Mouse (Mus musculus) liver, embryonic 12.5 days (tissue): Measurements from ENCODE around the gene Immp2l. TPM values are rescaled to one million over a fixed set of nuclear protein-coding genes. Genes with fewer than 3 reads are reported as not detected.
"Not testable (repeated sequence)": the region's sequence is repeated elsewhere in the genome, so short reads cannot be mapped to it uniquely, and the experiment has no call there.

Experiments used
- ATAC-seq: fragments of 200-750 bp; cut with Nextera tagmentation; 2 replicates; pipeline ENCODE4 v1.8.0; 2017; ENCODE audit warnings: moderate number of reproducible peaks, mild to moderate bottlenecking, moderate library complexity
- H3K27ac ChIP-seq: fragments of 300-500 bp; sonication (generic); 2 replicates; pipeline ENCODE4 v1.5.1; 2016; ENCODE audit warnings: mild to moderate bottlenecking
- H3K27me3 ChIP-seq: fragments of 300-500 bp; sonication (generic); replicated peaks from 2 replicates; pipeline ENCODE4 v1.6.1; 2016; ENCODE audit warnings: mild to moderate bottlenecking, moderate library complexity
- H3K36me3 ChIP-seq: fragments of 300-500 bp; sonication (generic); 2 replicates; pipeline ENCODE4 v1.6.1; 2016; ENCODE audit warnings: mild to moderate bottlenecking, moderate library complexity
- H3K4me1 ChIP-seq: fragments of 300-500 bp; sonication (generic); 2 replicates; pipeline ENCODE4 v1.6.1; 2016
- H3K4me2 ChIP-seq: fragments of 300-500 bp; sonication (generic); 2 replicates; pipeline ENCODE4 v1.6.1; 2016; ENCODE audit warnings: mild to moderate bottlenecking, moderate library complexity
- H3K4me3 ChIP-seq: fragments of 300-500 bp; sonication (generic); 2 replicates; pipeline ENCODE4 v1.5.1; 2016; ENCODE audit warnings: mild to moderate bottlenecking, moderate library complexity
- H3K9ac ChIP-seq: fragments of 300-500 bp; sonication (generic); 2 replicates; pipeline ENCODE4 v1.6.1; 2016; ENCODE audit warnings: mild to moderate bottlenecking, moderate library complexity
- H3K9me3 ChIP-seq: fragments of 300-500 bp; sonication (generic); replicated peaks from 2 replicates; pipeline ENCODE4 v1.6.1; 2016; ENCODE audit warnings: mild to moderate bottlenecking, moderate library complexity
- WGBS: fragments of 180-500 bp; shearing (Covaris S2); methylation state at CpG from one replicate; pipeline ENCODE4 v1.1.7; 2016; ENCODE audit not compliant: insufficient replicate concordance; 5-methylcytosine and 5-hydroxymethylcytosine counted together
- polyA plus RNA-seq: library from polyadenylated mRNA; unstranded; fragments of >200 nt; fragmentation: Nextera tagmentation; extraction: Ambion mirVana; gene quantifications from 2 replicates; pipeline ENCODE4 v1.2.1, GENCODE M21; 2016

Gene Immp2l
- 11.6 and 13.0 TPM in 2 replicates for polyA plus RNA-seq

DNA sequence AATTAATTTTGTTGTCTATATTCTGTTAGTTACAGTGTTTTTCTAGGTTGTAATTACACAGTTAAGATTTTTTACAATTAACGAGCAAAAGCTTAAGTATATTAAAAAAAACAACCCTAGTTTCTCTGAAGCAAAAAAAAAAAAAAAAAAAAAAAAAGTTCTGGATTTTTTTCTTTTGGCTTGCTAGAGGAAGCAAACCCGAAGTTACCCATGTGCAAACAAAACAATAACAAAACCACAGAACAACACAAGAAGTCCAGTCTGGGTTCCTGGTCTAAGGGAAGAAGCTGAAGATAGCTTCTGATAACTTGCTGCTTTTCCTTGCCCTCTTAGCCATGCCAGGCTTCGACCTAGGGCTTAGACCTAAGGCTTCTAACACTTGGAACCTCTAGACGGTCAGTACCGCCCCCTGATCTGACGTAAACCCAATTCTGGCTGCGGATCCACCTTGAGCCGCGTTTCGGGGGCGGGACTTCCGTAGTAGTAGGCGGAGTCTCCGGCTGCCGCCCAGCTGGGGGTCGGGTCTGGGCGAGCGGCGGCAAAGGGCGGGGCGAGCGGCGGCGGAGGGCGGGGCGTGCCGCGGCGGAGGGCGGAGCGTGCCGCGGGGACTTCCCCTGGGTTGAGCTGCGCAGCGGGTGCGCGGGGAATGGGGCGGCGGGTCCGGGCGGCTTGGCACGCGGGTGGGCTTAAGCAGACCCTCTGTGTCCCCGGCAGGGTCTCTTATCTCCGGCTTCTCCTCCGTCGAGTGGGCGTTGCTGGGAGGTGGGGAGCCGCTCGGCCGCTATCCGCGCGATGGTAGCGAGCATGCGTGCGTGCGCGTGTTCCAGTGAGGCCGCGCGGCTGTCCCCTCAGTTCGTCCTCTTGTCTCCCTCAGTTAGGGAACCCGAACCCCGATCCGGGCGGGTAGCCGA is at the start of gene Immp2l:
Gene Immp2l, plus strand, starts transcription at position 580 of the 911 bp plus-strand sequence.
- H3K27ac ChIP-seq, result peak within 1 kb of the TSS; percentile 83
- peak within 1 kb of the TSS; percentile 91 for H3K4me2 ChIP-seq
- peak within 1 kb of the TSS; percentile 95 for H3K9ac ChIP-seq
- H3K9me3 ChIP-seq, result no peaks in the 10 kb centered on the region
- H3K4me3 ChIP-seq, result peak within 1 kb of the TSS; percentile 81
- ATAC-seq, result peak; percentile 94
- WGBS, result 3% methylated on average over 68 of the region's 68 CpGs
- no peaks in the 10 kb centered on the region for H3K27me3 ChIP-seq
- no peaks in the 10 kb centered on the region for H3K36me3 ChIP-seq
- peaks cover 22% of the 10 kb centered on the region for H3K4me1 ChIP-seq

DNA sequence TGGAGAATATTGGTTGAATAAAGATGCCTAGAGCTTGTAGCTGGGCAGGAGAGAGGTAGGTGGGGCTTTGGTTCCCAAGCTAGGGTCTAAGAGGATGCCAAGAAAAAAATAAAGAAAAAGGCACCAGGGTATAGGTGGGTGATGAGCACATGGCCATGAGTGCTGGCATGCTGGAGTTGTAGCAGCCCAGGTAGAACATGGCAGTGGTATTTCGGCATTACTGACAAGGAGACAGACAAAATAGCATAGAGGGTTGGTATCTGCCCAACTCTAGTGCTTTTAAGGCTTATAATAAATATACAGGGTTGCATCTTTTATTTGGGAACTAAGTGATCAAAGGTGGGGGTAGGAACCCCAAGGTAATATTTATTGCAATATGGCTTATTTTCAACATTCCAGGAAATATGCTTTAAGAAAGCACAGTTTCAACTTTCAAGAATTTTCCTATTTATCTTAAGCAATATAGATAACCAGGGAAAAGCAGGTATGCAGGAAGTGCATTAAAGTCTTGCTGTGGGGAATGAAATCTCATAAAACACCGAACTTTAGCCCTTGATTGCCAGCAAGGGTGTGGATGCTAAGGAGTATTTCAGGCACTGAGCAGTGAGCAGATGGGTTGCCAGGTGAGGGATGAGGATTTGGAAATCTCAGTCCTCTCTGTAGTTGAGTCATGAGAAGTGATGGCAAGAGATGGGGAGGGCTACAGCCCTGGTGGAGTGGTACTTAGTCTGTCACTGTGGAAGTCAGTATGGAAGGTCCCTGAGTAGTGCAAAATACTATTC is 45.0 kb upstream of the Immp2l start:
- no peak overlapping the region for H3K27ac ChIP-seq
- no peaks in the 10 kb centered on the region for H3K4me1 ChIP-seq
- 64% methylated on average over 2 of the region's 2 CpGs for WGBS
- ATAC-seq, result no peak
- no peaks in the 10 kb centered on the region for H3K9me3 ChIP-seq
- H3K27me3 ChIP-seq, result no peaks in the 10 kb centered on the region
- no peak overlapping the region for H3K9ac ChIP-seq
- H3K36me3 ChIP-seq, result no peaks in the 10 kb centered on the region
- H3K4me3 ChIP-seq, result no peak overlapping the region
- H3K4me2 ChIP-seq, result no peak overlapping the region

DNA sequence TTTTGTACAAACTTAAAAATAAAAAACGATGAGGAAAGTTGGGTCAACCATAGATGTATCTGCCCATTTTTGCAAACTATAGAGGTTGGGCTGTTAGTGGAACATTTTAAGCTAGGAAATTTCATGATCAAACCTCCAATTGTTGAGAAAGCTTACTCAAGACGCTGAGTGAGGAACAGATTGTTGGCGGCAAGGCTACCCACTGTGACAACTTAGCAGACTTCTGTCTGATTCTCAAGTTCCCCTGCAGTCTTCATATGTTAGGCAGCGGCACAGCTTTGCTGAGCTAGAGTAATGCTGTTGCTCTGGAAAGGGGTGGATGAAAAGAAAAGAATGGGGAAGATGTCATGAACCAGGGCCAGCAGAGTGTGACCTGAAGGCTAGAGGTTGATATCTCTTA is 44.2 kb upstream of the Immp2l start:
- Histone ChIP-seq H3K9me3 (no peaks in the 10 kb centered on the region), H3K4me2 (no peak overlapping the region), H3K27ac (no peak overlapping the region), H3K9ac (no peak overlapping the region), H3K27me3 (no peaks in the 10 kb centered on the region), H3K4me1 (no peaks in the 10 kb centered on the region), H3K4me3 (no peak overlapping the region), H3K36me3 (no peaks in the 10 kb centered on the region)
- ATAC-seq, result no peak
- WGBS, result 70% methylated on average over 4 of the region's 4 CpGs

DNA sequence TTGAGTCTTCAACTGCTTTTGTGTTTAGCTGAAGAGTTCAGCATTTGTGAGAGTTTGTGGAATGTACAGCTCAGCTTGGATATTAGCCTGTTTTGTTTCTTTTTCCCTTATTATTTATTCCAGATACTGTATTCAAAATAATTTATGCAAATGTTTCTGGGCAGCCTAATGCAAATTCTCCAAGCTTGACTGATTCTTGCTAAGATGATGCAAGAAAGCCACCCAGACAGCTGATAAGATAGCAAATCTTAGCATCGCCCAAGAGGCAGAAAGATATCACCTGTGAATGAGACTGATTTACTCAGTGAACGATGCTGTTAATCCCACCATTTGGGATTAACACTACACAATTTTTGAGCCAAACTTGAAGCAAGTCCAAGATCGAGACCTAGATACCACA is 43.7 kb upstream of the Immp2l start:
- no peak overlapping the region for H3K4me3 ChIP-seq
- WGBS, result 61% methylated on average over 3 of the region's 3 CpGs
- no peak overlapping the region for H3K27ac ChIP-seq
- H3K9me3 ChIP-seq, result no peaks in the 10 kb centered on the region
- no peak for ATAC-seq
- no peak overlapping the region for H3K4me2 ChIP-seq
- no peaks in the 10 kb centered on the region for H3K4me1 ChIP-seq
- H3K36me3 ChIP-seq, result no peaks in the 10 kb centered on the region
- H3K9ac ChIP-seq, result no peak overlapping the region
- H3K27me3 ChIP-seq, result no peaks in the 10 kb centered on the region

DNA sequence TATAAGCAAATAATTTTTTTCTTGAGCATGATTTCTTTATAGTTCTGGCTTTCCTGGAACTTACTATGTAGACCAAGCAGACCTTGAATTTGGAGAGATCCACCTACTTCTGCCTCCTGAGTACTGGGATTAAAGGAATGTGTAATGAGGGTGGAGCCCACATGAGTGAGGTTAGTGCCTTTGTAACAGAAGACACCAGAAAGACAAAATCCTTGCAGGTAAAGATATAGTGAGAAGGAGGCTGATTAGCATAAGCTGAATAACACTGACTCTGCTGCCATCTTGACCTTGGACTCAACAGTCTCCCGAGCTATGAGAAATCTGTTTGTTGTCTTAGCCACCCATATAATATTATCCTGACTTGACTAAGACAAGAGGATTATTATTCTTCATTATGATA is 40.9 kb upstream of the Immp2l start:
- H3K4me2 ChIP-seq, result no peak overlapping the region
- no peak overlapping the region for H3K27ac ChIP-seq
- no peaks in the 10 kb centered on the region for H3K9me3 ChIP-seq
- no peaks in the 10 kb centered on the region for H3K36me3 ChIP-seq
- no peaks in the 10 kb centered on the region for H3K4me1 ChIP-seq
- WGBS, result 74% methylated on average over 1 of the region's 1 CpGs
- H3K9ac ChIP-seq, result no peak overlapping the region
- no peak overlapping the region for H3K4me3 ChIP-seq
- no peak for ATAC-seq
- H3K27me3 ChIP-seq, result no peaks in the 10 kb centered on the region

DNA sequence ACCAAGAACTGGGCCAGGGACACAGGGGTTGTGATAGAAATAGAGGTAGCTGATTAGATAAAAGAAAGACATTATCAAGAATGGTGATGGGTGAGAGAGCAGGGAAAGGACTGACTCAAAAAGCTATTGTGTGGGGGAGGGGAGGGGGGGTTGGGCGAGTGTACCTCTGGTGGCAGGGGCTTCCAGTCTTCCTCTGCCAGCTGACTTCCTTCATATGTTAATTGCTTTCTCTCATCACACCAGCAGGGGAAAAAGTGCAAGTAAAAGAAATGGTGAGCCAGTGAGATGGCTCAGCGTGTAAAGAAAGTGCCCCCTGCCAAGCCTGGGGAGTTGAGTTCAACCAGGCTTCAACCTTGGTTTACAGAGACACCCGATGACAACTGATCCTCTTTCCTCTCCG is 39.2 kb upstream of the Immp2l start:
- WGBS, result 34% methylated on average over 4 of the region's 4 CpGs
- no peak overlapping the region for H3K9ac ChIP-seq
- no peak for ATAC-seq

DNA sequence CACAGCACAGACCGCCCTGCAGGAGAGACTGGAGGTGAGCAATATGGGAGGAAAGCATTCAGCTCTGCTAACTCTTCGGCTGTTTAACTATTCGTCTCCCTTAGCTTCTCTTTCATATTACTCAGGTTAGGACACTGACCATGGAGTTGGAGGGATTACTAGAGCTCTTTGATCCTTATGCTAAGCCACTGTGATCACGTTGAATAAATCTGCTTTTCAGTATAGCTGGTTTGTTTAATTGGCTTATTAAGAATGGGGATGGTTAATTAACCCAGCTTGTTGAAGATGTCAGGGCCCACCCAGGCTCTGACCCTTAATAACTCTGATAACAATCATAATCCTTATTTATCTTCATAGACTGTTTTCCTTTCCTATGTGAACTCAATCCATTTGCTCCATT is 38.1 kb upstream of the Immp2l start:
- no peaks in the 10 kb centered on the region for H3K36me3 ChIP-seq
- no peak overlapping the region for H3K9ac ChIP-seq
- no peaks in the 10 kb centered on the region for H3K27me3 ChIP-seq
- ATAC-seq, result no peak
- H3K27ac ChIP-seq, result no peak overlapping the region
- no peak overlapping the region for H3K4me3 ChIP-seq
- no peaks in the 10 kb centered on the region for H3K9me3 ChIP-seq
- 62% methylated on average over 4 of the region's 4 CpGs for WGBS
- no peak overlapping the region for H3K4me2 ChIP-seq
- H3K4me1 ChIP-seq, result no peaks in the 10 kb centered on the region

More for the DNA sequence above, 39.2 kb upstream of the Immp2l start:
- Histone ChIP-seq H3K27me3 (no peaks in the 10 kb centered on the region), H3K36me3 (no peaks in the 10 kb centered on the region), H3K4me2 (no peak overlapping the region), H3K9me3 (no peaks in the 10 kb centered on the region), H3K4me1 (no peaks in the 10 kb centered on the region), H3K27ac (no peak overlapping the region), H3K4me3 (no peak overlapping the region)

DNA sequence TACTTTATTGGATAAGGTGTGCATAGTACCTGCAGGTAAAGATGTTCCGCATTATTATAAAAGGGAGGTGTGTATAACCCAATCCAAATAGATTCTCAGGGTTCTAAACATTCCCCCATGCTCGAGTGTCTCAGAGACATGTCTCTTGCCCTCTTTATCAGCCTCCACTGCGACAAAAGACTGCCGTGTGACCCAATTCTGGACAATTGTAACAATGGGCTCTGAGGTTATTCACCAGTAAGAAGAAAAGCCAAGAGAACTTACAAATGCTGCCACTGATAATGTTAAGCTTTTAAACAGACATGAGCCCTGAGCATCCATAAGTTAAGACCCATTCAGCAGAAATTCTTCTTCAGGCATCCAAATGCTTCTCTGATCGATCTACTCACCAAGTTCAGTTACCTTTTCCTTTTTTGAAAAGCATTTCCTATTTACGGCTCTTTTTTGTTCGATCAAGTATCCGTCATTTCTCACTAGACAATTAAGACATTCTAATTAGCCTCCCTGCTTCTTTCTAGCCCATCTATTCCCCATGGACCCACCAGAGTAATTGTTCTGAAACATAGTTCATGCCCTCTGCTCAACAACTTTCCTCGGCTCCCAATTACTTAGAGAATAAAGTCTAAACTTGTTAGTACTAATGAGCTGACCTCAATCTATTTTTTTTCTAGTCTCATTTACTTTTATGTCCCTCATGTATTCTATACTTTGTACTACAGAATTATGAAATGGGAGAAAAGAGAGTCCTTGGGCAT is 35.4 kb upstream of the Immp2l start:
- no peak for ATAC-seq

DNA sequence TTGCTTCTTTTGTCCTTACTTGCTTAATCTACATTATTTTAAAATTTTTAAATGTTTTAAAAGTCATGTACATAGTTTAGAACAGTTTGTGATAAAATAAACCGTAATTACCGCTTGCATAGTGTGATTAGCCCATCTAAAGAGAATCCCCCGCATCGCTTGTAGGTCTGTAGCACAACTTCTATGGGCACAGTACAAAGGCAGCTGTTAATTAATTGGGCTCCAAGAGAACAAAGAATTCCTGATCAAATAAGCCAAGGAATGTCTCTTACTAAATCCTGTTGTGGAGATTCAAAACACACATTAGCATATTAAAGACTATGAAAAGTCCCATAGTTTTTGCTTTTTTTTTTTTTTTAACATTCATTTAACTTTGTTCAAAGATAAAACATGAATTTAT is 32.2 kb upstream of the Immp2l start:
- no peaks in the 10 kb centered on the region for H3K27me3 ChIP-seq
- H3K27ac ChIP-seq, result no peak overlapping the region
- no peaks in the 10 kb centered on the region for H3K9me3 ChIP-seq
- no peaks in the 10 kb centered on the region for H3K36me3 ChIP-seq
- 87% methylated on average over 4 of the region's 4 CpGs for WGBS
- H3K4me2 ChIP-seq, result no peak overlapping the region
- H3K4me1 ChIP-seq, result no peaks in the 10 kb centered on the region
- no peak overlapping the region for H3K4me3 ChIP-seq
- ATAC-seq, result no peak
- no peak overlapping the region for H3K9ac ChIP-seq

More for the DNA sequence above, 35.4 kb upstream of the Immp2l start:
- H3K9ac ChIP-seq, result no peak overlapping the region
- no peak overlapping the region for H3K27ac ChIP-seq
- no peaks in the 10 kb centered on the region for H3K9me3 ChIP-seq
- no peak overlapping the region for H3K4me2 ChIP-seq
- H3K4me1 ChIP-seq, result no peaks in the 10 kb centered on the region
- WGBS, result 76% methylated on average over 9 of the region's 9 CpGs
- H3K4me3 ChIP-seq, result no peak overlapping the region
- H3K36me3 ChIP-seq, result no peaks in the 10 kb centered on the region
- H3K27me3 ChIP-seq, result no peaks in the 10 kb centered on the region

DNA sequence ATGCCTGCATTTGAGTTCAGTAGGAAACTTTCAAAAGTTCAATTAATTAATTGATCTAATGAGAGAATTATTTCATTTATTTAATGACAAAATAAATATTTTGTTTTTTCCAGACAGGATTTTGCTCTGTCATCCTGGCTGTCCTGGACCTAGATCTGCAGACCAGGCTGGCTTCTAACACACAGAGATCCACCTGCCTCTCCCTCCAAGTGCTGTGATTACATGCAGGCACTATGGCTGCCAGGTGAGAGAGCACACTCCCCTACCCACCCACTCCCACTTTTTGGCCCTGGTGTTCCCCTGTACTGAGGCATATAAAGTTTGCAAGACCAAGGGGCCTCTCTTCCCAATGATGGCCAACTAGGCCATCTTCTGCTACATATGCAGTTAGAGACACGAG is 31.7 kb upstream of the Immp2l start:
- not testable (repeated sequence) for H3K4me3 ChIP-seq, H3K4me2 ChIP-seq, H3K9me3 ChIP-seq, H3K27me3 ChIP-seq, H3K4me1 ChIP-seq, ATAC-seq, H3K27ac ChIP-seq, H3K9ac ChIP-seq, H3K36me3 ChIP-seq
- WGBS, result 74% methylated on average over 1 of the region's 1 CpGs

DNA sequence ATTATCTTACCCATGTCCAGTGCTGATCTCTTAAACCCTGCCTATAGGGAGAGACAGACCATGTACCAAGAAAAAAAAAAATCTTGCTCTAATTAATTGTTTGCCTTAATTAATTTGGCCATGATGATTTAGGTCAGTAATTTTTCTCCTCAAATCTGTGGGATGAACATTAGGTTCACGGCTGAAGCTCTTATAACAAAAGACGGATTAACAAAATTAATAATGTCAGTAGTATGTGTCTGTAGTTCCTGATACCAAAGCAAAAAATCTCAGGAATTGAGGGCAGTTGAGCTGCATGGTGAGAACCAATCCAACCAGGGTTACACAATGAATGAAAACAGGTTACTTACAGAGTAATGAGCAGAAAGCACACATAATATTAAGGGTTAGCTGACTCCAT is 29.0 kb upstream of the Immp2l start:
- Histone ChIP-seq H3K27me3 (no peaks in the 10 kb centered on the region), H3K27ac (no peak overlapping the region), H3K4me1 (no peaks in the 10 kb centered on the region), H3K36me3 (no peaks in the 10 kb centered on the region), H3K4me2 (no peak overlapping the region), H3K4me3 (no peak overlapping the region), H3K9me3 (0 out of 2 replicates have a peak, but pooled peaks cover 3% of the 10 kb centered on the region), H3K9ac (no peak overlapping the region)
- WGBS, result 72% methylated on average over 2 of the region's 2 CpGs
- ATAC-seq, result no peak
